Mouse (Mus musculus) embryonic facial prominence, embryonic 15.5 days (tissue): ENCODE data around the gene Nudcd3. TPM values are rescaled to one million over a fixed set of nuclear protein-coding genes. Genes with fewer than 3 reads are reported as not detected.

Experiments
- ATAC-seq: fragments of 200-750 bp; cut with Nextera tagmentation; 2 replicates; pipeline ENCODE4 v1.8.0; 2017; ENCODE audit warnings: low read depth, moderate TSS enrichment; ENCODE audit not compliant: insufficient number of reproducible peaks, low FRiP score, low TSS enrichment
- H3K27ac ChIP-seq: fragments of 300-500 bp; sonication (generic); replicated peaks from 2 replicates; pipeline ENCODE4 v1.5.1; 2015; ENCODE audit warnings: mild to moderate bottlenecking, inconsistent platforms
- H3K27me3 ChIP-seq: fragments of 300-500 bp; sonication (generic); 2 replicates; pipeline ENCODE4 v1.6.1; 2015; ENCODE audit warnings: inconsistent platforms
- H3K36me3 ChIP-seq: fragments of 300-500 bp; sonication (generic); 2 replicates; pipeline ENCODE4 v1.6.1; 2015; ENCODE audit warnings: mild to moderate bottlenecking, inconsistent platforms
- H3K4me1 ChIP-seq: fragments of 300-500 bp; sonication (generic); 2 replicates; pipeline ENCODE4 v1.6.1; 2015; ENCODE audit warnings: inconsistent platforms
- H3K4me2 ChIP-seq: fragments of 300-500 bp; sonication (generic); replicated peaks from 2 replicates; pipeline ENCODE4 v1.6.1; 2015; ENCODE audit warnings: mild to moderate bottlenecking, inconsistent platforms
- H3K4me3 ChIP-seq: fragments of 300-500 bp; sonication (generic); replicated peaks from 2 replicates; pipeline ENCODE4 v1.5.1; 2015; ENCODE audit warnings: mild to moderate bottlenecking, inconsistent platforms
- H3K9ac ChIP-seq: fragments of 300-500 bp; sonication (generic); 2 replicates; pipeline ENCODE4 v1.6.1; 2015; ENCODE audit warnings: inconsistent platforms
- H3K9me3 ChIP-seq: fragments of 300-500 bp; sonication (generic); replicated peaks from 2 replicates; pipeline ENCODE4 v1.6.1; 2016; ENCODE audit warnings: inconsistent platforms
- whole genome bisulfite sequencing: fragments of 180-500 bp; shearing (Covaris S2); methylation state at CpG from one replicate; pipeline ENCODE4 v1.1.7; 2015; 5-methylcytosine and 5-hydroxymethylcytosine counted together
- polyA plus RNA-seq: library from polyadenylated mRNA; unstranded; fragments of >200 nt; fragmentation: Nextera tagmentation; extraction: Ambion mirVana; gene quantifications from 2 replicates; pipeline ENCODE4 v1.2.1, GENCODE M21; 2015

The Nudcd3 gene
- polyA plus RNA-seq, 1 experiment from 2014 or later, result 41.3 TPM

DNA sequence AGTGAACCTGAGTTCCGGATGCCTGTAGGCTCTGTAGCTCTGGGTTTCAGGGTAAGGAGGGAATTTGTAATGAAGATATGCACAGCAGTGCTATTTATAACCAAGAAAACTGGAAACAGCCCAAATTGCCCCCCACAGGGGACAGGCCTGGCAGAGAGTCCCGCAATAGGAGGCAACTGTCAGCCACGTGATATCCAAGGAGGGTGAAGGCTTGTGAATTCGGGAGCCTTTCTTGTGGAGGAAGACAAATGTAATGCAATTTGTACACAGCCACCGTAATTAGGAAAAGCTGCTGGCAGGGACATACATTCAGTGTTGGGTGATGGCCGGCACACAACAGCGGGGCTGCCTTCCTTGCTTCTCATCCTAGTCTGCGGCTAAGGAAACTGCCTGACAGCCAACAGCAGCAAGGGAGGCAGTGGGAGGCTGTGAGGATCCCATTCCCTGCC is 124.6 kb downstream of the Nudcd3 start:
- Histone ChIP-seq H3K27me3 (peaks cover 6% of the 10 kb centered on the region), H3K4me3 (no peak overlapping the region), H3K4me2 (0 out of 2 replicates have a peak overlapping the region, but pooled peaks have one; percentile 6), H3K36me3 (no peaks in the 10 kb centered on the region), H3K27ac (no peak overlapping the region), H3K9me3 (no peaks in the 10 kb centered on the region), H3K9ac (no peak overlapping the region), H3K4me1 (peaks cover 11% of the 10 kb centered on the region)
- 22% methylated on average over 8 of the region's 8 CpGs for WGBS
- ATAC-seq, result peak; percentile 67

GRCm38 (mm10) chr11:6068181-6068957 is 131.8 kb downstream of the Nudcd3 start:
- Histone ChIP-seq H3K27me3 (peaks cover 76% of the 10 kb centered on the region), H3K4me1 (peaks cover 27% of the 10 kb centered on the region), H3K27ac (no peak overlapping the region), H3K9me3 (no peaks in the 10 kb centered on the region), H3K4me3 (no peak overlapping the region), H3K36me3 (no peaks in the 10 kb centered on the region), H3K9ac (no peak overlapping the region), H3K4me2 (no peak overlapping the region)
- no peak for ATAC-seq
- 11% methylated on average over 18 of the region's 19 CpGs for WGBS

GRCm38 (mm10) chr11:6067160-6067559 is 133.1 kb downstream of the Nudcd3 start:
- 45% methylated on average over 9 of the region's 9 CpGs for WGBS

GRCm38 (mm10) chr11:6066176-6066575 is 134.0 kb downstream of the Nudcd3 start, which contains the start of gene Camk2b:
Camk2b (minus strand) TSS chr11:6066362.
- WGBS, result 11% methylated on average over 6 of the region's 6 CpGs
- H3K4me3 ChIP-seq, result peak within 1 kb of the TSS; percentile 57
- ATAC-seq, result no peak

More at GRCm38 (mm10) chr11:6067160-6067559, 133.1 kb downstream of the Nudcd3 start:
- Histone ChIP-seq H3K4me2 (no peak overlapping the region), H3K9me3 (no peaks in the 10 kb centered on the region), H3K4me1 (peaks cover 27% of the 10 kb centered on the region), H3K27ac (no peak overlapping the region), H3K9ac (no peak overlapping the region), H3K27me3 (peaks cover 88% of the 10 kb centered on the region), H3K4me3 (no peak overlapping the region), H3K36me3 (no peaks in the 10 kb centered on the region)
- ATAC-seq, result no peak

GRCm38 (mm10) chr11:6065551-6066121 is 134.6 kb downstream of the Nudcd3 start:
- Histone ChIP-seq H3K9ac (0 out of 2 replicates have a peak overlapping the region, but pooled peaks have one; percentile 33), H3K27me3 (peaks cover 89% of the 10 kb centered on the region), H3K4me2 (peak overlapping the region; percentile 96), H3K27ac (no peak overlapping the region), H3K4me3 (peak overlapping the region; percentile 57), H3K36me3 (no peaks in the 10 kb centered on the region), H3K9me3 (no peaks in the 10 kb centered on the region), H3K4me1 (peaks cover 27% of the 10 kb centered on the region)
- WGBS, result under 1% methylated on average over 94 of the region's 95 CpGs
- peak; percentile 7; the same call in 1 of the 2 replicates for ATAC-seq

More at GRCm38 (mm10) chr11:6066176-6066575, 134.0 kb downstream of the Nudcd3 start, which contains the start of gene Camk2b:
- Histone ChIP-seq H3K4me1 (peaks cover 27% of the 10 kb centered on the region), H3K27me3 (peaks cover 93% of the 10 kb centered on the region), H3K36me3 (no peaks in the 10 kb centered on the region), H3K27ac (no peak within 1 kb of the TSS), H3K9me3 (no peaks in the 10 kb centered on the region), H3K9ac (0 out of 2 replicates have a peak within 1 kb of the TSS, but pooled peaks have one; percentile 33), H3K4me2 (peak within 1 kb of the TSS; percentile 96)

- H3K9me3 ChIP-seq, result no peaks in the 10 kb centered on the region
- H3K4me2 ChIP-seq, result peak overlapping the region; percentile 96
- ATAC-seq, result no peak
- H3K4me3 ChIP-seq, result peak overlapping the region; percentile 57
- no peaks in the 10 kb centered on the region for H3K36me3 ChIP-seq
- H3K4me1 ChIP-seq, result peaks cover 27% of the 10 kb centered on the region
- 0 out of 2 replicates have a peak overlapping the region, but pooled peaks have one; percentile 33 for H3K9ac ChIP-seq
- H3K27ac ChIP-seq, result no peak overlapping the region
- H3K27me3 ChIP-seq, result peaks cover 85% of the 10 kb centered on the region
- WGBS, result under 1% methylated on average over 55 of the region's 55 CpGs
These were observed 135.1 kb downstream of the Nudcd3 start for GRCm38 (mm10) chr11:6065046-6065521.

GRCm38 (mm10) chr11:6064215-6065045 is 135.8 kb downstream of the Nudcd3 start:
- no peaks in the 10 kb centered on the region for H3K36me3 ChIP-seq
- peaks cover 27% of the 10 kb centered on the region for H3K4me1 ChIP-seq
- H3K4me3 ChIP-seq, result peak overlapping the region; percentile 57
- H3K27ac ChIP-seq, result no peak overlapping the region
- H3K9ac ChIP-seq, result no peak overlapping the region
- H3K4me2 ChIP-seq, result peak overlapping the region; percentile 96
- H3K27me3 ChIP-seq, result peaks cover 78% of the 10 kb centered on the region
- H3K9me3 ChIP-seq, result no peaks in the 10 kb centered on the region
- ATAC-seq, result no peak
- WGBS, result 2% methylated on average over 30 of the region's 30 CpGs

GRCm38 (mm10) chr11:6063501-6064214 is 136.6 kb downstream of the Nudcd3 start:
- Histone ChIP-seq H3K27ac (no peak overlapping the region), H3K9me3 (no peaks in the 10 kb centered on the region), H3K4me2 (peak overlapping the region; percentile 96), H3K4me1 (peaks cover 27% of the 10 kb centered on the region), H3K4me3 (no peak overlapping the region), H3K36me3 (no peaks in the 10 kb centered on the region), H3K27me3 (peaks cover 71% of the 10 kb centered on the region), H3K9ac (no peak overlapping the region)
- no peak for ATAC-seq
- 34% methylated on average over 17 of the region's 17 CpGs for WGBS

DNA sequence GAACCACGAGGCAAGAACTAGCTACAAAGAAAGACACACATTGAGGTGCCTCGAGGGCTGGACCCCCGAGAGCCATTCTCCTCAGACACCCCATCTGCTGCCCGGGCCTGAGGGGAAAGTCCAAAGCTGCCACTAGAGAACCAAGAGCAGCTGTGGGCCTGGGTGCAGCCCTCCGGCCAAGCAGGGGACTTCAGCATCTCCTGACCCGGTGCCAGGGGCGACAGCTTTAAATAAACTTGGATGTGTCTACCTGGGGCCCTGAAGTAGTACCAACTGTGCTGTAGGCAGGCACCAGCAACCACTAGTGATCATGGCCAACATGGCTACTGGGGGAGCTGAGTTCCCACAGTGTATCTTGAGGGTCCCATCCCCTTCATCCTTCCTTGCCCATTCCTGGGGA is 137.2 kb downstream of the Nudcd3 start:
- no peaks in the 10 kb centered on the region for H3K9me3 ChIP-seq
- no peak overlapping the region for H3K9ac ChIP-seq
- H3K36me3 ChIP-seq, result no peaks in the 10 kb centered on the region
- WGBS, result 85% methylated on average over 7 of the region's 7 CpGs
- H3K27ac ChIP-seq, result no peak overlapping the region
- peaks cover 22% of the 10 kb centered on the region for H3K4me1 ChIP-seq
- H3K27me3 ChIP-seq, result peaks cover 67% of the 10 kb centered on the region
- ATAC-seq, result no peak
- no peak overlapping the region for H3K4me3 ChIP-seq
- no peak overlapping the region for H3K4me2 ChIP-seq

DNA sequence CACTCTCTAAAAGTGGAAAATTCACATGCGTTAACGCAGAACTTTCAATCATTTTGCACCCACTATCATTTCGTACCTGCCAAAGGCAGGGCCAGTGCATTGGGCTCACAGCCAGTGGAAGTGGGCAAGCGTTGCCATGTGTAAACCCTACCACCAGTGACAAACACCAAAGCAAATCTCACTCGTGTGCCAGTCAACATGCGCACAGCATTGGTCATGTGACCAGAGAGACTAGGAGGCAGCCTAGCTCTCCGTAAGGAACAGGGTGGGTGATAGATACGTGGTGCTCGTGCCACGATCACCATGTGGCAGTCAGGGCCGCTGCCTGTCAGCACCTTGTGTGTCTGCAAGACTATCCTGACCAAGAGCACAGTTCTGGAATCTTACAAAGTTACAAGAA is 137.9 kb downstream of the Nudcd3 start:
- no peak overlapping the region for H3K4me2 ChIP-seq
- no peaks in the 10 kb centered on the region for H3K9me3 ChIP-seq
- H3K27me3 ChIP-seq, result peaks cover 61% of the 10 kb centered on the region
- no peak overlapping the region for H3K4me3 ChIP-seq
- H3K27ac ChIP-seq, result no peak overlapping the region
- no peak overlapping the region for H3K9ac ChIP-seq
- ATAC-seq, result no peak
- WGBS, result 87% methylated on average over 11 of the region's 11 CpGs
- H3K36me3 ChIP-seq, result no peaks in the 10 kb centered on the region
- peaks cover 21% of the 10 kb centered on the region for H3K4me1 ChIP-seq
